Mouse (Mus musculus) frontal cortex, postnatal 36 days (tissue): ENCODE measurements around the gene Slc48a1.

Experiments used
- DNase-seq, 2 experiments: peaks; one replicate each; pipeline ENCODE4 v3.0.0; 2022; ENCODE audit warnings: low spot score in 2 of 2

Slc48a1 gene

GRCm38 (mm10) chr15:97825941-97826587 is 47.7 kb downstream of the Slc48a1 start:
- no peak for DNase-seq

GRCm38 (mm10) chr15:97826588-97827261 is 48.4 kb downstream of the Slc48a1 start:
- no peak for DNase-seq

GRCm38 (mm10) chr15:97827401-97827800 is 49.1 kb downstream of the Slc48a1 start:
- no peak for DNase-seq

GRCm38 (mm10) chr15:97828221-97828842 is 50.0 kb downstream of the Slc48a1 start:
- peak; percentile 64 to 78 for DNase-seq

- DNase-seq, result no peak
Observed at GRCm38 (mm10) chr15:97828901-97829338, 50.6 kb downstream of the Slc48a1 start.

- DNase-seq, result no peak
Observed at GRCm38 (mm10) chr15:97829432-97829831, 51.1 kb downstream of the Slc48a1 start.

GRCm38 (mm10) chr15:97830253-97830787 is 52.0 kb downstream of the Slc48a1 start:
- no peak for DNase-seq

- DNase-seq, result peak in 1 of 2 experiments; percentile 56
Observed at GRCm38 (mm10) chr15:97830788-97831241, 52.5 kb downstream of the Slc48a1 start.

- DNase-seq, result peak in 1 of 2 experiments; percentile 66
Observed at GRCm38 (mm10) chr15:97831242-97831986, 53.1 kb downstream of the Slc48a1 start.

GRCm38 (mm10) chr15:97831987-97832640 is 53.8 kb downstream of the Slc48a1 start:
- no peak for DNase-seq

- DNase-seq, result no peak
Observed at GRCm38 (mm10) chr15:97832764-97833479, 54.6 kb downstream of the Slc48a1 start.

- no peak for DNase-seq
Observed at GRCm38 (mm10) chr15:97836153-97836893, 58.0 kb downstream of the Slc48a1 start.

GRCm38 (mm10) chr15:97836894-97837247 is 58.6 kb downstream of the Slc48a1 start:
- DNase-seq, result no peak

GRCm38 (mm10) chr15:97837491-97838061 is 59.3 kb downstream of the Slc48a1 start:
- no peak for DNase-seq

- no peak for DNase-seq
Observed at GRCm38 (mm10) chr15:97838395-97838794, 60.1 kb downstream of the Slc48a1 start.

GRCm38 (mm10) chr15:97839012-97839411 is 60.7 kb downstream of the Slc48a1 start:
- DNase-seq, result no peak

- no peak for DNase-seq
Observed at GRCm38 (mm10) chr15:97839473-97839872, 61.2 kb downstream of the Slc48a1 start.

- no peak for DNase-seq
Observed at GRCm38 (mm10) chr15:97839991-97840455, 61.7 kb downstream of the Slc48a1 start.

GRCm38 (mm10) chr15:97840781-97841180 is 62.5 kb downstream of the Slc48a1 start:
- no peak for DNase-seq
